Mouse (Mus musculus) heart, postnatal 0 days (tissue): ENCODE measurements around the gene Kncn.

Experiments
- CTCF ChIP-seq: IDR thresholded peaks from 2 replicates; pipeline ENCODE4 v1.5.1; 2016; ENCODE audit warnings: antibody characterized with exemption, control low read depth, low read depth
- EP300 ChIP-seq: IDR thresholded peaks from 2 replicates; pipeline ENCODE4 v1.6.1; 2016; ENCODE audit warnings: antibody characterized with exemption, low read depth

DNA sequence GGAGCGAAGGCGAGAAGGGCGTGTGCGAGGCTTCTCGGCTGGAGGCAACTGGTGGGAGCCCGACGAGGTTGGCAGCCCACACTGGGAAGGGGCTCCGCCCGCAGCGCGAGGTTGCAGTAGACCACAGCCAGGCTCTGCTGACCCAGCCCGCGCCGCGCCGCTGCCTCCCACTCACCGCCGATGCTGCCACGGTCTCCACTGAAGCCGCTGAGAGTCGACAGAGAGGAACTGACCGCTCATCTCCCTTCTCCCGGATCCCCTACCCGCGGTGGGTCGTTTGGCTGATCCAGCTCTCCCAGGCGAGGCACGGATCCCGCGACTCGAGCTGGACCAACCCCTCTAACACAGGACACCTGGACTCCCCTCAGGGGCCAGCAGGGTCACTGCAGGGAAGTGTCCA lies 6.4 kb downstream of the Kncn start, which contains the start of gene 6430628N08Rik:
- TF ChIP-seq CTCF: no peak
- TF ChIP-seq EP300: no peak
